ENCODE assay signal across 1 mouse cellular context in genomic region chr13:58126126-58126525, GRCm38 (mm10).
TF ChIP-seq lines count a peak whose summit lies in the region.

No protein-coding gene starts in this region.

TF ChIP-seq in MEL, 35 proteins besides CTCF, POLR2A, EP300 and RAD21 (continued from another document):
- no peak for TF ChIP-seq POLR2AphosphoS5 (IDR thresholded peaks at IDR 0.05; ENCODE audit: borderline replicate concordance, low read depth, low read length)
- peak; percentile 67; the same call in 1 of the 2 replicates for TF ChIP-seq MYC (IDR thresholded peaks at IDR 0.05; ENCODE audit: low read depth, low read length)
- no peak for TF ChIP-seq ZC3H11A (IDR thresholded peaks at IDR 0.05; ENCODE audit: low read depth, low read length)
- no peak for TF ChIP-seq NRF1 (IDR thresholded peaks at IDR 0.05; ENCODE audit: insufficient read depth, low read depth, low read length, poor library complexity, severe bottlenecking)
- no peak for TF ChIP-seq NELFE (IDR thresholded peaks at IDR 0.05; ENCODE audit: low read depth, low read length)
- TF ChIP-seq USF1 (IDR thresholded peaks at IDR 0.05; ENCODE audit: low read depth, low read length) = no peak
- no peak for TF ChIP-seq TAL1 (IDR thresholded peaks at IDR 0.05; ENCODE audit: low read length)
- no peak for TF ChIP-seq TCF12 (IDR thresholded peaks at IDR 0.05; ENCODE audit: low read depth, low read length)
- TF ChIP-seq MAX (IDR thresholded peaks at IDR 0.05; ENCODE audit: low read length) = no peak
- no peak for TF ChIP-seq MAZ (IDR thresholded peaks at IDR 0.05; ENCODE audit: low read depth, low read length)
- peak; percentile 75 for TF ChIP-seq SIN3A (IDR thresholded peaks at IDR 0.05; ENCODE audit: low read length)
- 0 out of 2 replicates have a peak, but pooled peaks have one; percentile 26 for TF ChIP-seq TBP (IDR thresholded peaks at IDR 0.05; ENCODE audit: low read depth, low read length)
